In the genomic region with DNA sequence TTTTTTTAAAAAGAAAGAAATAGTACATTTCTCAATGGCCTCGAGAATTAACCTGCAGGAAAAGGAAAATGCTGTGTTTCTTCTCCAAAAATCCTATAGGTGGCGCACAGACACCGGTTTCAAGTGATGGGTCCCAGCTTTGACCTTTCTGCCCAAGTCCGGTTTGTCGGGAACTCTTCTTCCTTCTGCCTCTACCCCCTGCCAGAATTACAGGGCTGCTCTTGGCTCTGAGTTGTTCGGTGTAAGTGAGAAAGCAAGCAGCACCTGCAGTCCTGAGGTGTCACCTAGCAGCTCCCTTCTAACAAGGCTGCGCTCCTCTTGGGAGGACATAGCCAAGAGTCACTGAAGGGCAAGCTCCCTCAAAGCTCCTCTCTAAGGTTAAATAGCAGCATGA, we compare ENCODE assay signal across 8 mouse cellular contexts.
A peak's percentile ranks its signal among the peaks of the same experiment; 100 is the strongest.
DNase-seq lines count a peak whose midpoint lies in the region; ATAC-seq and TF ChIP-seq lines count a peak whose summit lies in the region.

No protein-coding gene starts in this region.

- no peak for DNase-seq in testis, postnatal 10 days (ENCODE audit: low spot score)
- DNase-seq in brain, embryonic 14.5 days (ENCODE audit: low read depth), result peak; percentile 70
- peak; percentile 1 to 10 (median 9) for DNase-seq in liver, embryonic 14.5 days (ENCODE audit: low read depth in 3 of 3, low spot score in 3 of 3)
- peak; percentile 60 for DNase-seq in naive thymus-derived CD4-positive, alpha-beta T cell, adult 2 months (ENCODE audit: low read depth)
- no peak for DNase-seq in right cerebral cortex, postnatal 4 days

- peak; percentile 46; the same call in 1 of the 2 replicates for ATAC-seq in forebrain, embryonic 13.5 days
- ATAC-seq in intestine, embryonic 16.5 days, result peak; percentile 63; the same call in 1 of the 2 replicates
- no peak for ATAC-seq in liver, embryonic 14.5 days (ENCODE audit: insufficient read depth)

- no peak for TF ChIP-seq POLR2A in testis, adult 2 months (IDR thresholded peaks at IDR 0.05; ENCODE audit: control insufficient read depth, low read depth, low read length)
- TF ChIP-seq POLR2A in brain, embryonic 14.5 days (IDR thresholded peaks at IDR 0.05; ENCODE audit: borderline replicate concordance, extremely low read depth, insufficient read depth, insufficient read length, poor library complexity, severe bottlenecking), result no peak

- no peak overlapping the region for H3K4me2 ChIP-seq in forebrain, embryonic 13.5 days
- peak overlapping the region; percentile 35 for H3K4me2 ChIP-seq in intestine, embryonic 16.5 days (ENCODE audit: low read depth, low read length)
- peak overlapping the region; percentile 41 for H3K4me2 ChIP-seq in liver, embryonic 14.5 days (ENCODE audit: low read depth)

- no peak overlapping the region for H3K27ac ChIP-seq in testis, adult 2 months (ENCODE audit: control insufficient read depth, insufficient read depth, low read depth, low read length)
- no peak overlapping the region for H3K27ac ChIP-seq in forebrain, embryonic 13.5 days
- no peak overlapping the region for H3K27ac ChIP-seq in intestine, embryonic 16.5 days (ENCODE audit: low read length)
- no peak overlapping the region for H3K27ac ChIP-seq in liver, embryonic 14.5 days

- 18% methylated on average over 7 of the region's 7 CpGs for WGBS in forebrain, embryonic 13.5 days
- WGBS in intestine, embryonic 16.5 days, result 8% methylated on average over 7 of the region's 7 CpGs
- WGBS in liver, embryonic 14.5 days (ENCODE audit: insufficient replicate concordance), result 8% methylated on average over 7 of the region's 7 CpGs

- no peak overlapping the region for H3K9ac ChIP-seq in forebrain, embryonic 13.5 days
- no peak overlapping the region for H3K9ac ChIP-seq in intestine, embryonic 16.5 days (ENCODE audit: low read depth, low read length)
- H3K9ac ChIP-seq in liver, embryonic 14.5 days (replicated peaks), result no peak overlapping the region

- H3K4me3 ChIP-seq in testis, adult 2 months (ENCODE audit: control insufficient read depth, low read depth, low read length), result peak overlapping the region; percentile 53
- no peak overlapping the region for H3K4me3 ChIP-seq in forebrain, embryonic 13.5 days
- H3K4me3 ChIP-seq in intestine, embryonic 16.5 days (ENCODE audit: low read length), result peak overlapping the region; percentile 20
- 0 out of 4 replicates have a peak overlapping the region, but pooled peaks of 1 of the 2 experiments have one; percentile 3 for H3K4me3 ChIP-seq in liver, embryonic 14.5 days (ENCODE audit: insufficient read depth in 1 of 2, low read depth in 2 of 2, low read length in 2 of 2)

- no peaks in the 10 kb centered on the region for H3K36me3 ChIP-seq in testis, adult 2 months (ENCODE audit: control insufficient read depth, insufficient read depth, low read length)
- H3K36me3 ChIP-seq in forebrain, embryonic 13.5 days (ENCODE audit: poor library complexity, severe bottlenecking), result no peaks in the 10 kb centered on the region
- no peaks in the 10 kb centered on the region for H3K36me3 ChIP-seq in intestine, embryonic 16.5 days (ENCODE audit: control insufficient read depth, insufficient read depth, low read length)
- H3K36me3 ChIP-seq in liver, embryonic 14.5 days (replicated peaks; ENCODE audit: control insufficient read depth, insufficient read depth, low read depth), result no peaks in the 10 kb centered on the region

- peaks cover 7% of the 10 kb centered on the region for H3K4me1 ChIP-seq in testis, adult 2 months (ENCODE audit: control insufficient read depth, insufficient read depth, low read length)
- 0 out of 2 replicates have a peak, but pooled peaks cover 3% of the 10 kb centered on the region for H3K4me1 ChIP-seq in forebrain, embryonic 13.5 days
- H3K4me1 ChIP-seq in intestine, embryonic 16.5 days (ENCODE audit: control insufficient read depth, insufficient read depth, low read length), result no peaks in the 10 kb centered on the region
- H3K4me1 ChIP-seq in liver, embryonic 14.5 days (replicated peaks; ENCODE audit: control insufficient read depth in 2 of 2, insufficient read depth in 2 of 2, low read length in 1 of 2), result no peaks in the 10 kb centered on the region

- no peaks in the 10 kb centered on the region for H3K9me3 ChIP-seq in forebrain, embryonic 13.5 days (replicated peaks)
- no peaks in the 10 kb centered on the region for H3K9me3 ChIP-seq in intestine, embryonic 16.5 days (ENCODE audit: control insufficient read depth, low read length)
- H3K9me3 ChIP-seq in liver, embryonic 14.5 days (ENCODE audit: control insufficient read depth, low read length), result no peaks in the 10 kb centered on the region

- peak; percentile 23; the same call in 1 of the 2 replicates for TF ChIP-seq CTCF in testis, adult 2 months (IDR thresholded peaks at IDR 0.05; ENCODE audit: control insufficient read depth, insufficient read depth, insufficient replicate concordance, low read depth, low read length)
- TF ChIP-seq CTCF in brain, embryonic 14.5 days (IDR thresholded peaks at IDR 0.05; ENCODE audit: borderline replicate concordance, extremely low read depth, insufficient read depth, insufficient read length), result peak; percentile 70
- TF ChIP-seq CTCF in liver, embryonic 14.5 days (IDR thresholded peaks at IDR 0.05; ENCODE audit: low read depth), result peak; percentile 59

- no peaks in the 10 kb centered on the region for H3K27me3 ChIP-seq in testis, adult 2 months (ENCODE audit: control insufficient read depth, insufficient read depth, low read length)
- H3K27me3 ChIP-seq in forebrain, embryonic 13.5 days, result peaks cover 13% of the 10 kb centered on the region; the same call in 1 of the 2 replicates
- no peaks in the 10 kb centered on the region for H3K27me3 ChIP-seq in intestine, embryonic 16.5 days (replicated peaks; ENCODE audit: control insufficient read depth, insufficient read depth, low read length)
- no peaks in the 10 kb centered on the region for H3K27me3 ChIP-seq in liver, embryonic 14.5 days (ENCODE audit: control insufficient read depth, insufficient read depth, low read length)

- no peak for TF ChIP-seq EP300 in liver, embryonic 14.5 days (IDR thresholded peaks at IDR 0.05; ENCODE audit: low read depth)

Comparison
In these comparisons a context has a peak if more than half of its experiments do, and no peak if none do; other contexts are left out.
1. DNase-seq: peak in brain, embryonic 14.5 days (single experiment), liver, embryonic 14.5 days (3 of 3) and naive thymus-derived CD4-positive, alpha-beta T cell, adult 2 months (single experiment); none in testis, postnatal 10 days (single experiment) and right cerebral cortex, postnatal 4 days (single experiment).
2. Peak in every context shown above with its lines, with median percentiles within 50 percentile points of each other: CTCF ChIP-seq.